Mouse (Mus musculus) hindbrain, postnatal 0 days (tissue): Measurements from ENCODE around the gene Tdrd9. TPM values are rescaled to one million over a fixed set of nuclear protein-coding genes. Genes with fewer than 3 reads are reported as not detected.

Experiments used
- ATAC-seq: fragments of 200-750 bp; cut with Nextera tagmentation; 2 replicates; pipeline ENCODE4 v1.8.0; 2017; ENCODE audit warnings: mild to moderate bottlenecking, moderate TSS enrichment, moderate library complexity
- DNase-seq: peaks from one replicate; pipeline ENCODE4 v3.0.0-alpha.2; 2015; ENCODE audit warnings: low spot score
- H3K27ac ChIP-seq: fragments of 300-500 bp; sonication (generic); 2 replicates; pipeline ENCODE4 v1.5.1; 2014; ENCODE audit warnings: mild to moderate bottlenecking
- H3K27me3 ChIP-seq: fragments of 300-500 bp; sonication (generic); 2 replicates; pipeline ENCODE4 v1.6.1; 2014; ENCODE audit warnings: low read length, mixed read lengths; ENCODE audit not compliant: insufficient read depth
- H3K36me3 ChIP-seq: fragments of 300-500 bp; sonication (generic); 2 replicates; pipeline ENCODE4 v1.6.1; 2014; ENCODE audit warnings: low read length, mixed read lengths; ENCODE audit not compliant: insufficient read depth
- H3K4me1 ChIP-seq: fragments of 300-500 bp; sonication (generic); 2 replicates; pipeline ENCODE4 v1.6.1; 2014; ENCODE audit warnings: antibody characterized with exemption, low read length, mixed read lengths; ENCODE audit not compliant: insufficient read depth
- H3K4me2 ChIP-seq: fragments of 300-500 bp; sonication (generic); 2 replicates; pipeline ENCODE4 v1.6.1; 2014; ENCODE audit warnings: low read depth, mild to moderate bottlenecking, low read length, moderate library complexity, mixed read lengths
- H3K4me3 ChIP-seq: fragments of 300-500 bp; sonication (generic); 2 replicates; pipeline ENCODE4 v1.5.1; 2014; ENCODE audit warnings: low read length
- H3K9ac ChIP-seq: fragments of 300-500 bp; sonication (generic); replicated peaks from 2 replicates; pipeline ENCODE4 v1.6.1; 2014; ENCODE audit warnings: mild to moderate bottlenecking, low read length, moderate library complexity, mixed read lengths
- H3K9me3 ChIP-seq: fragments of 300-500 bp; sonication (generic); 2 replicates; pipeline ENCODE4 v1.6.1; 2016; ENCODE audit warnings: low read length, mixed read lengths
- CTCF ChIP-seq: IDR thresholded peaks from 2 replicates; pipeline ENCODE4 v1.5.1; 2016; ENCODE audit warnings: antibody characterized with exemption, control low read depth, low read depth
- WGBS: fragments of 180-500 bp; shearing (Covaris S2); extraction: QIAGEN DNeasy Blood & Tissue Kit; methylation state at CpG from one replicate; pipeline ENCODE4 v1.1.7; 2014; 5-methylcytosine and 5-hydroxymethylcytosine counted together
- polyA plus RNA-seq: library from polyadenylated mRNA; unstranded; fragments of >200 nt; fragmentation: Nextera tagmentation; extraction: Ambion mirVana; gene quantifications from 2 replicates; pipeline ENCODE4 v1.2.1, GENCODE M21; 2015
- total RNA-seq: library from RNA; depleted of rRNA; stranded (reverse); fragments of >200 nt; gene quantifications from 2 replicates; pipeline ENCODE4 v1.2.3, GENCODE M21; 2014

Gene Tdrd9
- total and polyA plus RNA-seq, 2 experiments from 2014 or later, result 0.46 to 0.68 TPM

DNA sequence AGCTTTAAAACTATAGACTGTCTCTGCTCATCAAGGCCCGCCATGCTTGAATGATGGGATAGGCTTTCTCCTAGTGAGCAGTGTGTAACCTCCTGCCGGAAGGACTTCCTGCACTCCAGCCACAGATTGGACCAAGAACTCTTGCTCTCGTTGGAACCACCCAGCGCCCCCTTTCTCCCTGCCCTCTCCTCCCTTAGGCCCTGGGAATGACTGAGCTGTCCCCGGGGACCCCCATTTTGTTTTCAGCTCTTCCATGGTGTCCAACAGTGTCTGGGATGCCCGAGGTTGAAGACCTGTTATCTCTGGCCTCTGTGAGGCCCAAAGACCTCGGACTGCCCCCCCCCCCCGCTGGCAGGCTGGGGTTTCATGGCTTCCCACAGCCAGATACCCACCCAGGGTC is 108.6 kb downstream of the Tdrd9 start:
- no peak for TF ChIP-seq CTCF
- Histone ChIP-seq H3K9me3 (no peaks in the 10 kb centered on the region), H3K4me2 (no peak overlapping the region), H3K27me3 (no peaks in the 10 kb centered on the region), H3K36me3 (no peaks in the 10 kb centered on the region), H3K27ac (no peak overlapping the region), H3K4me1 (no peaks in the 10 kb centered on the region), H3K9ac (no peak overlapping the region), H3K4me3 (no peak overlapping the region)
- ATAC-seq, result no peak
- WGBS, result 76% methylated on average over 8 of the region's 8 CpGs
- no peak for DNase-seq

DNA sequence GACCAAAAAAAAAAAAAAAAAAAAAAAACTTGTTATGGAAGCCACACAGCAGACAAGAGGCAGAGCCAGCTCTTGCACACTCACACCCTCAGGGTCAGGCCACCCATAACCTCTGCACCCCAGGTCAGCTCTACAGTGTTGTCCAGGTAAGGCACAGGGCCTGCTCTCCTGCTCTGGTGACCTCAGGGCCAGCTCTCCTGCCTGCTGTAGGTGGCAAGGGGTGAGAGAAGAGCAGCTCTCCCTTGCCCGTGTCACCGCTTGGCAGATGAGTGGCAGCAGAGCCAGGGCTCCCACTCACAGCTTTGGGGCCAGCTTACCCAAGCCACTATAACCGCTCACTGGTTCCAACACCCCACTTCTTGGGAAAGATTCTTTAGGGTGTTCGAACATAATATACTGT is 109.6 kb downstream of the Tdrd9 start:
- Histone ChIP-seq H3K9ac (no peak overlapping the region), H3K9me3 (no peaks in the 10 kb centered on the region), H3K4me3 (no peak overlapping the region), H3K4me1 (no peaks in the 10 kb centered on the region), H3K27ac (no peak overlapping the region), H3K4me2 (no peak overlapping the region), H3K36me3 (no peaks in the 10 kb centered on the region), H3K27me3 (no peaks in the 10 kb centered on the region)
- DNase-seq (no peak), ATAC-seq (no peak)
- 91% methylated on average over 4 of the region's 4 CpGs for WGBS
- TF ChIP-seq CTCF, result no peak

DNA sequence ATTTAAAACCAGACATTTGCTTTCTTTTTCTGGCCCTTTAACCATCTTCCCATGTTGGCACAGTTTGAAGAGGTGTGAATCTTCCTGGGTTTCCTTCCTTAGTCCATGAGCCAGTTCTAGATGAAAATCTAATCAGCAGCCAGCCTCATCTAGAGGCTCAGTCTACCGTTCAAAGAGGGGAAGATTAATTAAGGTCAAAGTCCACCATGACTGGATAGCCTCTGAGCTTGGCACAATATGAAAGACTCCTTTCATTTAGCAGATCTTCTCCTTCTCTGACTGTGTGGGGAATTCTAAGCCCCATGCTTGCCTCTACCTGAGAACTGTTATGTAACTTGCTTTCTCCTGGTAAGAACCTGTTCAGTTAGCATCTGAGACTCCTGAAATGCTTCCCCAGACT is 110.9 kb downstream of the Tdrd9 start:
- no peak overlapping the region for H3K4me3 ChIP-seq
- H3K4me2 ChIP-seq, result no peak overlapping the region
- no peaks in the 10 kb centered on the region for H3K9me3 ChIP-seq
- H3K27me3 ChIP-seq, result no peaks in the 10 kb centered on the region
- H3K27ac ChIP-seq, result no peak overlapping the region
- WGBS, result 54% methylated on average over 1 of the region's 1 CpGs
- no peaks in the 10 kb centered on the region for H3K36me3 ChIP-seq
- no peaks in the 10 kb centered on the region for H3K4me1 ChIP-seq
- no peak overlapping the region for H3K9ac ChIP-seq
- ATAC-seq (no peak), DNase-seq (no peak)
- TF ChIP-seq CTCF, result no peak

DNA sequence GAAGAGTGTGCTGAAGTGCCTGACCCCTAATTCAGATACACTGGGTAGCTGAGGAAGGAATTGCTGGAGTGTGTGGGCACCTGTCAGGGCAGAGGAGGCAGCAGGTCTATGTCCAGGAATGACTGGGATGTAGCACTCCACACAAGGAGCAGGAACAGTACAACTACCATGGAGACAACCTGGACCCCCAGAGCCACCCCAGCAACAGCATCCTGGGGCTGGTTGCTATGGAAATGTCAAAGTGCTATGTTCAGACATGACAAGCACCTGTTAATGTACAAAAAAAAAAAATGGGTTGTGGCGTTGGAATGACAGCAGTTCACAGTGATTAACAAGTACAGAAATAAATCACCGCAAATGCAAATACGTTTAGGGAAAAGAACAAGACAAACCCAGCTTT is 114.9 kb downstream of the Tdrd9 start:
- no peak for TF ChIP-seq CTCF
- Histone ChIP-seq H3K27ac (no peak overlapping the region), H3K9ac (no peak overlapping the region), H3K4me2 (no peak overlapping the region), H3K9me3 (no peaks in the 10 kb centered on the region), H3K36me3 (no peaks in the 10 kb centered on the region), H3K27me3 (no peaks in the 10 kb centered on the region), H3K4me1 (0 out of 2 replicates have a peak, but pooled peaks cover 3% of the 10 kb centered on the region), H3K4me3 (no peak overlapping the region)
- WGBS, result 66% methylated on average over 3 of the region's 3 CpGs
- DNase-seq, result no peak
- ATAC-seq, result no peak

DNA sequence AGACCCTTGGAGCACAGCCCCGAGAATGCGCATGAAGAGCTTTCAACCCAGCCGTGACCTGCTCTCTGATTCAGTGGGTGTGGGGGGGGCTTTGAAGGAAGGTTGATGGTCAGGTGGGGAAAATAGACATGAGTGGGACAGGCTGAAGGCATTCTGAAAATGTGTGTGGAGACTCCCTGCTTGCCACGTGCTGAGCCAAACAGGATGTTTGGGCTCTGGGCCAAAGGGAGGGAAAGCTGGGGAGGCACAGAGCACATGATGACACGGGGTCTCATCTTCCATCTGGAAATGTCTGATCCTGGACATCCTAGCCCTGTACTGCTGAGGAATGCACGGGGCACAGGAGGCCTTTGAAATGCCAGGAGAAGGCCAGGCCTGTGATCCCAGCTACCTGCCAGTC is 115.4 kb downstream of the Tdrd9 start:
- H3K4me1 ChIP-seq, result 0 out of 2 replicates have a peak, but pooled peaks cover 3% of the 10 kb centered on the region
- H3K27ac ChIP-seq, result no peak overlapping the region
- no peak overlapping the region for H3K4me2 ChIP-seq
- H3K4me3 ChIP-seq, result no peak overlapping the region
- no peaks in the 10 kb centered on the region for H3K9me3 ChIP-seq
- no peak overlapping the region for H3K9ac ChIP-seq
- no peak for TF ChIP-seq CTCF
- no peaks in the 10 kb centered on the region for H3K36me3 ChIP-seq
- ATAC-seq (no peak), DNase-seq (peak; percentile 16)
- 41% methylated on average over 6 of the region's 6 CpGs for WGBS
- H3K27me3 ChIP-seq, result no peaks in the 10 kb centered on the region

DNA sequence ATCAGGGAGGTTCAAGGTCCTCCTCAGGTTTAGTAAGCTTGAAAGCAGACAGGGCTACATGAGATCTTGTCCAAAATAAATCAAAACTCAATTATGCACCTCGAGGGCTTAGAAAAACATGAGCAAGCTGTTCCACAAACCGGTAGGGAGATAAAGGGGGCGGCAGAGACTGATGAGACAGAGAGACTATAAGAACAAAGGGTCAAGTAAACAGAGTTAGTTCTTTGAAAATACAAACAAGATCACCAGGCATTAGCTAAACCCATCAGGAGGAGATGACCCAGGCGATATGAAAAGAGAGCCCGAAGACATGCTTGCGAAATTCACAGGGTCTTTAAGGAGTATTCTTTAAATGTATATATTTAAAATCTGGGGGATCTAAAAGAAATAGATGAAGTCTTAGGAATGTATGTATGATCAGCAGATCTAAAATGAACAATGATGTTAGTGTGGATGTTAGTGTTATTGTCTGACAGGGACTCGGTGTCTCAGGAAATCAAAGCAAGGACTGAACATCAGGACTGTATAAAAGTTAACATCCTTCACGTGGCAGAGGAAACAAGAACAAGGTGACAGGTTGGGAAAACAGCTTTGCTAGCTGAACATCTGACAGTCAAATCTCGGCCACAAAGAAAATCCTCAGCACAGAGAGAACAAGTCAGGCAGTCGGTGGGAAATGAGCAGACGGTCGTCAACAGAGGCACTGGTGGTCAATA is 117.4 kb downstream of the Tdrd9 start:
- Histone ChIP-seq H3K9ac (no peak overlapping the region), H3K36me3 (no peaks in the 10 kb centered on the region), H3K9me3 (no peaks in the 10 kb centered on the region), H3K4me2 (no peak overlapping the region), H3K27me3 (no peaks in the 10 kb centered on the region), H3K4me1 (0 out of 2 replicates have a peak, but pooled peaks cover 3% of the 10 kb centered on the region), H3K4me3 (no peak overlapping the region), H3K27ac (no peak overlapping the region)
- ATAC-seq, result no peak
- TF ChIP-seq CTCF, result no peak
- 64% methylated on average over 12 of the region's 12 CpGs for WGBS
- no peak for DNase-seq

DNA sequence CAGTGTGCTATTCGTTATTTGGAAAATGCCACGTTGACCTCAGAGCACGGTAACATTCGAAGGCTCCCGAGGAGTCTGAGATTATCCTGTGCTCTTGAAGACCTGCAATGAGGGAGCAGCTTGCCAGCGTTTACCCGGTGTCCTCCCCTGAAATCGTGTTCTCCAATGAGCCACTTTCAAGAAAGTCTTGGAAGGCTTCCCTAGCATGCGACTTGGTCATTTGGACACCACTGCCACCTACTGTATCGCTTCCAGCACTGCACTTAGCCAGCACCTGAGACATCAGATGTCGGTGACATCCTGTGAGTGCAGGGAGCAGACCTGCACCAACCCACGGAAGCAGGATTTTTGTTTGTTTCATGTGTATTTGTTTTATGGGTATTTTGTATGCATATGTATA is 119.7 kb downstream of the Tdrd9 start:
- Histone ChIP-seq H3K27me3 (no peaks in the 10 kb centered on the region), H3K4me1 (0 out of 2 replicates have a peak, but pooled peaks cover 3% of the 10 kb centered on the region), H3K4me2 (peak overlapping the region; percentile 43), H3K9ac (no peak overlapping the region; the same call in 1 of the 2 replicates), H3K27ac (no peak overlapping the region), H3K4me3 (no peak overlapping the region), H3K36me3 (no peaks in the 10 kb centered on the region), H3K9me3 (no peaks in the 10 kb centered on the region)
- peak; percentile 96 for TF ChIP-seq CTCF
- WGBS, result 6% methylated on average over 12 of the region's 12 CpGs
- peak; percentile 90 for DNase-seq
- ATAC-seq, result peak; percentile 63; the same call in 1 of the 2 replicates
